Mouse (Mus musculus) c-Kit-negative CD71-positive TER-119-positive erythroid progenitor cells, embryonic 14.5 days (primary cell): ENCODE results near the gene Prepl.

ENCODE experiments used
- DNase-seq: peaks from one replicate; pipeline ENCODE4 v3.0.0-alpha.2; 2013; ENCODE audit warnings: low read depth, low spot score

Gene Prepl

DNA sequence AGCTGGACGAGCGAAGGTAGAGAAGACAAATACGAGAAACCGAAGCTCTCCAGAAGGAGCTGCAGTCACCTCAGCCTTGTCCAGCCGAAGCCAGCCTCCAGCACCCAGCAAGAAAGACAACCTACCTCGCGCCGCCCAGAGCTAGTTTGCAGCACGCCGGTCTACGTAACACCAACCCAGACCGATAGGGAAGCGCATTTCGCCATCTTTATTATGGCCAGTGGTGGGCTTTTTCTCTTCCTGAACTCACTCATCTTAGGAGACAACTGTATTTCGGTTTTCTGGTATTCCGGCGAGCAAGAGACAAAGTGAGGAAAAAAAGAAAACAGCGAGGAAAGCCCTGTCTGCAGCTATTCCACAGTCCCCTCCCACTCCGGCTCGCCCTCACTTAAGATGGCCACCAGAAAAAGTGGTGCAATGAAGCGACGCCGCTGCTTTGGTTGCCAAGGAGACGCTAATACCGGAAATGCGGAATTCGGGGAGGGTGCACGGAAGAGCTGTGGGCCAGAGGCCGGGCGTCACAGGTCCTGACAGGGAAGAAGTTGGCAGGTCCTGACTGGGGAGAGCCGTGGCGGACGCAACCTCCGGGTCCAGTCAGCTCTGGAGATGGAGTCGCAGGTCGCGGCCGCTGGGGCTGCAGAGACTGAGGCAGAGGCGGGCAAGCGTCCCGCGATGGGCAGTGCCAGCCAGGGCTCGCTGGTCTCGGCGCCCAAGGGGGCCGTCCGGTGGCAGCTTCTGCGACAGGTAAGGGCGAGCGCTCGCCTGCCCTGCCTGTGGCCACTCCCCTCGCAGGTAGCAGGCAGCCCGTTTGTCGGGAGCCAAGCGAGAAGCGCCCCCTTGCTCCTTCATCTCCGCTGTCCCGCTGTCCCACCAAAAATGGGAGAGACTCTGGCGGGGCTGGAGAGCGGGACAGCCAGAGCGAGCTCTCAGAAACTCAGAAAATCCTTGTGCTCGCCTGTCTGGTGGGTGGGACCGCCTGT is at the start of gene Prepl, which contains the start of gene Camkmt:
Gene Prepl, minus strand, starts transcription at position 122 of the 980 bp plus-strand sequence.
Gene Camkmt, plus strand, starts transcription at position 433 of the 980 bp plus-strand sequence.
- peak; percentile 93 for DNase-seq

GRCm38 (mm10) chr17:85138393-85138792 is 48.4 kb upstream of the Prepl start:
- DNase-seq, result no peak

DNA sequence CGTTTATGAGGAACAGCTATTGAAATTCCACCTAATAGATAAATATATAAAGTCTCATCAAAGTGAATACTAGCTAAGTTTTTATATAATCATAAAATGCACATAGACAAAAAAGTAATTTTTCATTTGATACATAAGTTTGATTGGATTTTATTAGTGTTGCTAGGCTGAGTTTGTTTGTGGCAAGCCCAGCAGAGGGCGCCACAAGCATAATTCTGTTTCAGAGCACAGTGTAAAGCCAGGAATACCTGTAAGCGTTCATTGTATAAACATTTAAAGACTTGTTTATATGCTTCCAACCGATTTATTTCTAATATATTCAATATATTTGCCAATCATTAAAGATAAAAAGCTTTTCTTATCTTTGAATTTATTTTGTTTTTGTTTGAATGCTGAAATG is 26.6 kb upstream of the Prepl start:
- DNase-seq, result peak; percentile 25

DNA sequence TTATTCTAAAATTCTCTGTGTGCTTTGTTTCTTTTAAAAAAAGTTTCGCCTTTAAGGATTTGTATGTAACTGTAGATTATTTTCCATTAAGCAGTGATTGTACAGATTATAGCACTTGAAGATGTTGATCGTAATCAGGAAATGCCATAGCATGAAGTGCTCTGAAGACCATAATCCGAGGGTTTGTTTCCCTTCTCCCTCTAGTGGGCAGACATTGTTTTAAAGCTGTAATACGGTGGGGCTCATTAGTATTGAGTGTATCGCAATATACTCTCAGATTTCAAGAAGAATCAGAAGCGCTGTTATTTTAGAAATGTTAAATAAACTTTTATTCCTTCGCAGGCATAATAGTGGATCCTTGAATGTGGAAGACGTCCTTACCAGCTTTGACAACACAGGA is 23.4 kb upstream of the Prepl start:
- DNase-seq, result no peak

DNA sequence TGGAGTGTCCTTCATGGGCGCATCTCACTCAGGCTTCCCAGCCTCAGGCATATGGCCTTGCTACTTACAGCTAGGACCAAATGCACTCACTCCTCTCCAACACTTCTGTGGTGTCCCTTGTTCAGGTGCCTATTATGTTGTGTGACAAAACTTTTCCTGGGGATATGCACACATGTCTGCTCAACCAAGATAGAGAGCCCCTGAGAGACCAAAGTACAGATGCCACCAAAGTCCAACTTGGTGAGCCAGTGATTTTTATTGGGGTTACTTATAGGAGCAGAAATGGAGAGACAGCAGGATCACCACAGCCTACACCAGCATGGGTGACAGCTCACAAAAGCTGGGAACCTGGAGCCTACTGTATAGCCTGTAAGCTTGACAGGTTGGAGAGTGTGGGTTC is 20.6 kb upstream of the Prepl start:
- no peak for DNase-seq

DNA sequence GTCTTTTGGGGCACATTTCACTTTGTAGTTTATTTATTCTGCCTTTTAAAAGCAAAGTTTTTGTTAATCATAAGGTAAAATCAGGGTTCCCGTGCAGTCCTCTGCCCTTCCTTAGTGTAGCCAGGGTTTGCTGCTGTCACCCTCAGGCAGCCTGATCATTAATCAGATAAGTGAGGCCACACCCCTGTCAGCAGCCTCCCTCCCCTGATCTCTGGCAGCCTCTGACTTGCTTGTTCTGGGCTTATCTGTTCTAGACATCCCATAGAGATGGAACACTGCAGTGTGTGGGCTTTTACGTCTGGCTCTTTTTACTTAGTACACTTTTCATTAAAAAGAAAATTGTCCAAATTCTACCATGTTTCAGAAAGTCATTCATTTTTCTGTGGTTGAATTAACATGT is 13.3 kb upstream of the Prepl start:
- no peak for DNase-seq

GRCm38 (mm10) chr17:85101751-85102150 is 11.7 kb upstream of the Prepl start:
- DNase-seq, result no peak

GRCm38 (mm10) chr17:85100232-85100631 is 10.2 kb upstream of the Prepl start:
- no peak for DNase-seq

DNA sequence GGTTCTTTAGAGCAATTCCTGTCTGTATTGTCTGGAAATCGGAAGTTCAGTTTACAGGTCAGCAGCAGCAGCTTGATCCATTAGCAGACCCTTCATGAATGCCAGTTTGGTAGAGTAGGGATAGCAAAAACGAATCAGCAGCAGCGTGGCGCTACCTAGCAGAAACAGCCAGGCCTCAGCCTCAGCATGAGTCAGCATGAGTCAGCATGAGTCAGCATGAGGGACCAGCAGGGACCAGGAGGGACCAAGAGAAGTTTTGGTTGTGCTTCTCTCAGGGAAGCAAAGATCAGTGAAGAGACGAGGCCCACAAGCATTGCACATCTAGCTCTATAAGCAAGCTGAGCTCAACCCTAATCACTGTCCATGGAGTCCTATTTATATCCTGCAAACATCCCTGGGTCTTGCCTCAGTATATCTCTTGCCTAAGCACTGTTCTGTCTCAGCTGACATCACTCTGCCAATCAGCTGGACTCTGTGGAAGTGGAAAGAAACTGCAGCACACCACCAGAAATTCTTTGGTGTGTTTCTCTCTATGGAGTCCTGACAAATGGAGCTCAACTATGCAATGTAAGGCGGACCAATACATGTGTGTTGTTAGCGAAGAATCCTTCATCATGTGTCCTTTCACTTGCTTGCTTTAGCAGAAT is 8.8 kb upstream of the Prepl start:
- DNase-seq, result peak; percentile 63

GRCm38 (mm10) chr17:85096396-85096795 is 6.4 kb upstream of the Prepl start:
- DNase-seq, result no peak

DNA sequence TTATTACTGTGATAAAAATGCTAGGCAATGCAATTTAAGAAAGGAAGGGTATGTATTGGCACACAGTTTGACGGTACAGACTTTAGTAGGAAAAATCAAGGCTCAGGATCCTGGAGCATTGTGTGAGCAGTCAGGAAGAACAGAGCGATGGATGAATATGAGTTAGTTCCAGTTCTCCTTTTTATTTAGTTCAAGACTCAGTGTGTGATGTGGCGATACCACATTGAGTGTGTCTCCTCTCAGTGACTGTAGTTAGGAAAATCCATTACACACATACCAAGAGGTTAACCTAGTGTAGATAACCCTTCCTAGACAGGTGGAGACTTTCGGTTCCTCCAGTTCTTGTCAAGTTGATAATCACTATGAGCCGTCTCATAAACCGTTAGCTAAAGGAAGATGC is 1.7 kb upstream of the Prepl start:
- no peak for DNase-seq

- DNase-seq, result no peak
Observed at GRCm38 (mm10) chr17:85089621-85090020, 420 bp downstream of the Prepl start.

- no peak for DNase-seq
Observed at GRCm38 (mm10) chr17:85089011-85089410, 1.0 kb downstream of the Prepl start.

DNA sequence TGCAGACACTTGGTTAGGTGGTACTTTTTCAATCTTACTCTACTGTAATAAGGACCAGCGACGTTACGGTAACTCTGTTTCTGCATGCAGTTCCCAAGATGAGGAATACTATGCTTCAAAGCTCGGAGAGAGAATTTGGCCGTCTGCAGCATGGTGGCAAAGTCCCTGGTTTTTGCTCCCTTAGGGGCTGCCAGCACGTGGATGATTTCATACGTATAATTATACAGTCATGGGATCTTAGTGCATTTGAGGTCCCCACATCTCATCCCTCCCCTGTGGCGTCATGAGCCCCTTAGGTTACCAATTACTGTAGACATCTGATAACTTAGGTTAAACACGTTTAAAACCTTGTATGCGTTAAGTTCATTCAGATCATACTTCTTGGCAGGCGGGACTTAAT is 1.6 kb downstream of the Prepl start:
- DNase-seq, result no peak

DNA sequence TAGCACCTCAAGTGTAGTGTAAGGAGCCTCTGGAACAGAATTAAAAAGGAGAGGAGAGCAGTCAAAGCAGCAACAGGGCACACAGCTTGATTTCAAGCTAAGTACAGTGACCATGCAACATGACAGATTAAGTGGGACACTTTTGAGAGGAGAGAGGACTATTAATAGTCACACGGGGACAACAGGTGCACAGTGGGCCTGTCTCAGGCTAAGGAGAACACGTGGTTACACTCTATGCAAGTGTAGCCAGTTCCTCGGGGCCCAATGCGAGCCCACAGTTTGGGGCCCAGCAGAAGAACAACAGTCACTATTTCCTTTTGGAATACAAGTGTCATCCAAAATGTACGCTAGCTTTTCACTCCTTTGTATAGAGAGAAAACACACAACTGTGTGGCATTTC is 2.5 kb downstream of the Prepl start:
- no peak for DNase-seq

DNA sequence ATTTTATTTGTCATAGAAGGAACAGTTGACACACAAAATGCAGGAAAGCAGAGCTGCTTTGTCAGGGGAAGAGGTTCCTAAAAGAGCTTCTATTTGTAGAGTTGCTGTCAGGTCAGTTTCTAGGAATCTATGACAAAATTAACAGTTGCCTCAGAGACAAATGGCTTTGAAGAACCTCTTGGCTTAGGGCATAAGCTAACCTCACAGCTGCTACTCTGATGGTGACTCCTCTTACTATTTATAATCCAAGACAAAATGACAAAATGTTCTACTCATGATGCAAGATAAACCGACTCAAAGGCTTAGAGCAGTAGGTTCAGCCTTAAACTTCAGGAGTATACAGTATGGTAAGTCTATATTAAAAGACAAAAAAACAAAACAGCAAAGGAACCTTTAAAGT is 3.5 kb downstream of the Prepl start:
- DNase-seq, result no peak

DNA sequence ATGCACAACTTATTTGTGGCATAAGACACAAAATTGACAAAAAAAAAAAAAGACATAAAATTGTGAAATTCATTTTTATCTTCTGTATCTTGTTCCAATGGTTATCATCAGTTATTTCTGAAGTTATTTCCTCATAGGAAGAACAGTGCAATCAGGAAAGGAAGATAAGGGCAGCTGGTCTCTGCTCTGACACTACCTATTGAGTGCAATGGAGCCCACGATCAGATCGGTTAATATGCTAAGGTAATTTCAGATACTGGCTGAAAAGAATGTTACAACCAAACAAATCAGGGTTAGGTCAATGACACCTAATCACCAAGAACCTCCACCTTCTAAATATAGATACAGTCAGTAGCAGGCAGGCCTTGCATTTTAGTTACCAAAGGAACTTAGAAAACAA is 4.7 kb downstream of the Prepl start:
- DNase-seq, result no peak

- no peak for DNase-seq
Observed at GRCm38 (mm10) chr17:85080781-85081180, 9.3 kb downstream of the Prepl start.

DNA sequence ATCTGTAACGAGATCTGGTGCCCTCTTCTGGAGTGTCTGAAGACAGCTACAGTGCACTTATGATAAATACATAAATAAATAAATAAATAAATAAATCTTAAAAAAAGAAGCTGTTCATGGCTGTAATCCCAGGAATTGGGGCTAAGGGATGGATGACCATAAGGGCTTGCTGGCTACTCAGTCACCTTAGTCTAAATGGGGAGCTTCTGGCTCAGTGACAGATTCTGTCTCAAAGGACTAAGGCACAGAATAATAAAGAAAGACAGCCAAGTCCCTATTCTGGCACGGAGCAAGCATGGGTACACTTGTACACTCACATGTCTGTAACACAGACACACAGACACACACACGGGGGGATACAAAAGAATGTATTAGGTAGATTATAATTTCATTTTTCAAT is 10.8 kb downstream of the Prepl start:
- no peak for DNase-seq

- DNase-seq, result no peak
Observed at GRCm38 (mm10) chr17:85074083-85074482, 16.0 kb downstream of the Prepl start.

DNA sequence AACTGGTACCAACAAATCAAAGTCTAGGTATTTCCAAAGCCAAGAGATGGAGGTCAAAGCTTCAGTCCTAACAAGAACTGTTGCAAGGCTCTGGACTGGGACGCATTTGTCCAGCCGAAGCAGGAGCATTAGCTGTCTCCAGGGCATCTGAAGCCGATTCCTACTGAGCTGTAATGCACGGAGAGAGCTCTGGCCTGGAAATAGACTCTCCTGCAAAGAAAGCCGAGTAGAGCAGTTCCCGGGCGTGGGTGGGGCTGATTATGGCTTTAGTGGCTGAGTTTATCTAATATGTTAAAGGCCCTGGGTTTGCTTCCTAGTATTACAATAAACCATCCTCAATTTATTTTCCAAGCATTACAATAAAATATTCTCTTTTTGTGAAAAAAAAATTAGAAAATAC is 16.8 kb downstream of the Prepl start:
- DNase-seq, result no peak

DNA sequence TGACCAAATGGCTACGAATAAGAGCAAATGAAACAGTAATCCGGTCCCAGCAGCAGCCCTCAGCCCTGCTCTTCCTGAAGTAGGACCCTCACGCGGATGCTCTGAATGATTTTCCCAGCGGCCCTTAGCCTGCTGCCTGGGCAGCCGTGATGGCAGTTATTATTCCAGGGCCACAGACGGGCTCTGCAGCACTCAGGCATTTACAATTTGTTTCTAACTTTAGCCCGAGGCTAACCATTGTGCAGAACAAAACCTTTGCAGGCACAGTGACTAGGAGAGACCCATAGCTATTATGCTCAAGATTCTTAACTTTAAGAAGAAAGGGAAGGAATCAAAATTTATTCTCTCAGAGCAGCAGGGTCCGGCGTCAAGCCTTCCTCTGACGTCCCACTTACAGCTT is 17.7 kb downstream of the Prepl start:
- DNase-seq, result no peak
